Mouse (Mus musculus): ENCODE measurements at regions not wholly inside any gene's neighbourhood (a gene's known extent, or its start where the extent isn't known, plus 50 kb on each side); places are given as distances from the start of the nearest gene placed in this dataset.
"Not testable (repeated sequence)": the region's sequence is repeated elsewhere in the genome, so short reads cannot be mapped to it uniquely, and the experiment has no call there.

- Histone ChIP-seq H3K9ac (no peak overlapping the region), H3K4me3 (replicated peaks) (no peak overlapping the region), H3K9me3 (replicated peaks) (no peaks in the 10 kb centered on the region), H3K36me3 (no peaks in the 10 kb centered on the region), H3K4me2 (no peak overlapping the region), H3K27me3 (0 out of 2 replicates have a peak, but pooled peaks cover 2% of the 10 kb centered on the region), H3K27ac (no peak overlapping the region), H3K4me1 (no peaks in the 10 kb centered on the region)
- ATAC-seq (replicated peaks; ENCODE audit: low FRiP score), result no peak
- WGBS, result 64% methylated on average over 6 of the region's 6 CpGs
Observed at GRCm38 (mm10) chr5:60228966-60229365, 1579.7 kb upstream of the G6pd2 start.

GRCm38 (mm10) chr5:60231232-60231891 lies 1577.3 kb upstream of the G6pd2 start:
- not testable (repeated sequence) for H3K36me3 ChIP-seq; H3K9ac ChIP-seq; H3K4me1 ChIP-seq; H3K27me3 ChIP-seq; H3K27ac ChIP-seq; H3K9me3 ChIP-seq (replicated peaks)
- Histone ChIP-seq H3K4me2 (peak overlapping the region; percentile 46), H3K4me3 (replicated peaks) (peak overlapping the region; percentile 14; the same call in 1 of the 2 replicates)
- 13% methylated on average over 30 of the region's 30 CpGs for WGBS
- peak; percentile 69; the same call in 1 of the 2 replicates for ATAC-seq (replicated peaks; ENCODE audit: low FRiP score)

GRCm38 (mm10) chr5:60244185-60244584 lies 1564.4 kb upstream of the G6pd2 start:
- H3K4me1 ChIP-seq, result no peaks in the 10 kb centered on the region
- no peaks in the 10 kb centered on the region for H3K27me3 ChIP-seq
- H3K9ac ChIP-seq, result no peak overlapping the region
- no peak overlapping the region for H3K27ac ChIP-seq
- H3K9me3 ChIP-seq (replicated peaks), result no peaks in the 10 kb centered on the region
- H3K4me3 ChIP-seq (replicated peaks), result no peak overlapping the region
- H3K36me3 ChIP-seq, result no peaks in the 10 kb centered on the region
- H3K4me2 ChIP-seq, result no peak overlapping the region
- WGBS, result 83% methylated on average over 2 of the region's 2 CpGs
- ATAC-seq (replicated peaks; ENCODE audit: low FRiP score), result no peak

GRCm38 (mm10) chr5:60276696-60277095 lies 1531.9 kb upstream of the G6pd2 start:
- Histone ChIP-seq H3K4me2 (no peak overlapping the region), H3K36me3 (no peaks in the 10 kb centered on the region), H3K27ac (no peak overlapping the region), H3K9me3 (replicated peaks) (no peaks in the 10 kb centered on the region), H3K9ac (no peak overlapping the region), H3K27me3 (no peaks in the 10 kb centered on the region), H3K4me3 (replicated peaks) (no peak overlapping the region), H3K4me1 (no peaks in the 10 kb centered on the region)
- WGBS, result 89% methylated on average over 2 of the region's 2 CpGs
- no peak for ATAC-seq (replicated peaks; ENCODE audit: low FRiP score)
